Mouse (Mus musculus) forebrain, embryonic 13.5 days (tissue): ENCODE data around the gene Maml3. TPM values are rescaled to one million over a fixed set of nuclear protein-coding genes. Genes with fewer than 3 reads are reported as not detected.
A peak's percentile ranks its signal among the peaks of the same experiment; 100 is the strongest.

Source experiments
- ATAC-seq: fragments of 200-750 bp; cut with Nextera tagmentation; 2 replicates; pipeline ENCODE4 v1.8.0; 2017
- H3K27ac ChIP-seq: fragments of 300-500 bp; sonication (generic); 2 replicates; pipeline ENCODE4 v1.5.1; 2015; ENCODE audit warnings: inconsistent platforms, mild to moderate bottlenecking, moderate library complexity
- H3K27me3 ChIP-seq: fragments of 300-500 bp; sonication (generic); 2 replicates; pipeline ENCODE4 v1.6.1; 2015; ENCODE audit warnings: mild to moderate bottlenecking, inconsistent platforms
- H3K36me3 ChIP-seq: fragments of 300-500 bp; sonication (generic); 2 replicates; pipeline ENCODE4 v1.6.1; 2015; ENCODE audit warnings: mild to moderate bottlenecking, inconsistent platforms; ENCODE audit not compliant: poor library complexity, severe bottlenecking
- H3K4me1 ChIP-seq: fragments of 300-500 bp; sonication (generic); 2 replicates; pipeline ENCODE4 v1.6.1; 2015; ENCODE audit warnings: inconsistent platforms
- H3K4me2 ChIP-seq: fragments of 300-500 bp; sonication (generic); 2 replicates; pipeline ENCODE4 v1.6.1; 2015; ENCODE audit warnings: inconsistent platforms, mild to moderate bottlenecking, moderate library complexity
- H3K4me3 ChIP-seq: fragments of 300-500 bp; sonication (generic); 2 replicates; pipeline ENCODE4 v1.5.1; 2015; ENCODE audit warnings: mild to moderate bottlenecking, inconsistent platforms
- H3K9ac ChIP-seq: fragments of 300-500 bp; sonication (generic); 2 replicates; pipeline ENCODE4 v1.6.1; 2015; ENCODE audit warnings: mild to moderate bottlenecking, inconsistent platforms
- H3K9me3 ChIP-seq: fragments of 300-500 bp; sonication (generic); replicated peaks from 2 replicates; pipeline ENCODE4 v1.6.1; 2016; ENCODE audit warnings: inconsistent platforms
- WGBS: fragments of 180-500 bp; shearing (Covaris S2); methylation state at CpG from one replicate; pipeline ENCODE4 v1.1.7; 2015; 5-methylcytosine and 5-hydroxymethylcytosine counted together
- polyA plus RNA-seq: library from polyadenylated mRNA; unstranded; fragments of >200 nt; fragmentation: Nextera tagmentation; extraction: Ambion mirVana; gene quantifications from 2 replicates; pipeline ENCODE4 v1.2.1, GENCODE M21; 2015

The Maml3 gene
- polyA plus RNA-seq, 1 experiment from 2014 or later = 5.4 TPM

- H3K36me3 ChIP-seq = no peaks in the 10 kb centered on the region
- peaks cover 34% of the 10 kb centered on the region for H3K4me1 ChIP-seq
- WGBS = 54% methylated on average over 9 of the region's 9 CpGs
- H3K9me3 ChIP-seq = no peaks in the 10 kb centered on the region
- H3K9ac ChIP-seq = no peak overlapping the region
- no peaks in the 10 kb centered on the region for H3K27me3 ChIP-seq
- H3K4me3 ChIP-seq = no peak overlapping the region
- peak overlapping the region; percentile 83 for H3K27ac ChIP-seq
- H3K4me2 ChIP-seq = peak overlapping the region; percentile 29
- peak; percentile 51; the same call in 1 of the 2 replicates for ATAC-seq
Measured at GRCm38 (mm10) chr3:51963151-51963791, 141.6 kb downstream of the Maml3 start.

- H3K36me3 ChIP-seq = no peaks in the 10 kb centered on the region
- H3K4me2 ChIP-seq = no peak overlapping the region
- peaks cover 20% of the 10 kb centered on the region for H3K4me1 ChIP-seq
- no peaks in the 10 kb centered on the region for H3K27me3 ChIP-seq
- H3K9me3 ChIP-seq = no peaks in the 10 kb centered on the region
- WGBS = 90% methylated on average over 2 of the region's 2 CpGs
- ATAC-seq = no peak
- no peak overlapping the region for H3K27ac ChIP-seq
- H3K4me3 ChIP-seq = no peak overlapping the region
- no peak overlapping the region for H3K9ac ChIP-seq
Measured at GRCm38 (mm10) chr3:51958751-51959150, 146.1 kb downstream of the Maml3 start.

DNA sequence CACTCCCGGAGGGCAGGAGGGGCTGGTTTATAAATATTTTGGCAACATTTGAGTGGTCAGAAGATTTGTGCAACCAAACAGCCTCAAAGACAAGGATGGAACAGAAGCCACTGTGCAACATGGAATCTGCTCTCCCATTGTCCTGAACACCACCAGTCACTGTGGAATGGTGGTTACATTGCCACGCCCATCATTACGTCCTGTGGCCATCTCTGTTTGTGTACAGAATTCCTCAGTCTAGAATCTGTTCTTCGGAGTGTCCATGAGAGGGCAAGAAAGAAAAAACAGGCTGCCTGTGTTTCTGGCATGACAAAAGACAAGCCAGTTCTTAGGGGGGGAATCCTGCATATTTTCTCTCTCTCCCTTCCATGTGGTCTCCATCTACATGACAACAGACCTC is 150.4 kb downstream of the Maml3 start:
- Histone ChIP-seq H3K27ac (no peak overlapping the region), H3K9me3 (no peaks in the 10 kb centered on the region)
- 87% methylated on average over 4 of the region's 4 CpGs for WGBS

DNA sequence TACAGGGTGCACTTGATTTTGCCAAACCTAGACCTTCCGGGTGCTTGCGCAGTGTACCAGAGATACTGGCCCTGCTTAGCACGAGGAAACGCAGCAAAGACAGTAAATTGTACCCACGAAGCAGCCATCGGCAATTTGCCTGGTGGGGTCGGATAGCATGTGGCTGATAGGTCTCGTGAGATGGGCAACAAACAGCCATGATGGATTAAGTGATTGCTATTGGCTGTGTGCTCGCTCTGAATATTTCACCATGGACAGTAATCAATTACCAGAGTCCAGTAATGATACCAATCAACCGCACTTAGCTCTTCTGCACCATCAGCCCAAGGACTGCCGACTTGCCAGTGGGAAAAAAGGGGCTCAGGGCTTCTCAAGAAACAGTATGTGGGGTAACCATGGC is 150.9 kb downstream of the Maml3 start:
- Histone ChIP-seq H3K9ac (no peak overlapping the region), H3K4me2 (no peak overlapping the region), H3K27me3 (no peaks in the 10 kb centered on the region), H3K36me3 (no peaks in the 10 kb centered on the region), H3K4me3 (no peak overlapping the region), H3K9me3 (no peaks in the 10 kb centered on the region), H3K27ac (no peak overlapping the region), H3K4me1 (peaks cover 21% of the 10 kb centered on the region; the same call in 1 of the 2 replicates)
- no peak for ATAC-seq
- 85% methylated on average over 11 of the region's 11 CpGs for WGBS

More for the DNA sequence above, 150.4 kb downstream of the Maml3 start:
- Histone ChIP-seq H3K27me3 (no peaks in the 10 kb centered on the region), H3K9ac (no peak overlapping the region), H3K4me1 (peaks cover 21% of the 10 kb centered on the region; the same call in 1 of the 2 replicates), H3K36me3 (no peaks in the 10 kb centered on the region), H3K4me3 (no peak overlapping the region), H3K4me2 (no peak overlapping the region)
- no peak for ATAC-seq

DNA sequence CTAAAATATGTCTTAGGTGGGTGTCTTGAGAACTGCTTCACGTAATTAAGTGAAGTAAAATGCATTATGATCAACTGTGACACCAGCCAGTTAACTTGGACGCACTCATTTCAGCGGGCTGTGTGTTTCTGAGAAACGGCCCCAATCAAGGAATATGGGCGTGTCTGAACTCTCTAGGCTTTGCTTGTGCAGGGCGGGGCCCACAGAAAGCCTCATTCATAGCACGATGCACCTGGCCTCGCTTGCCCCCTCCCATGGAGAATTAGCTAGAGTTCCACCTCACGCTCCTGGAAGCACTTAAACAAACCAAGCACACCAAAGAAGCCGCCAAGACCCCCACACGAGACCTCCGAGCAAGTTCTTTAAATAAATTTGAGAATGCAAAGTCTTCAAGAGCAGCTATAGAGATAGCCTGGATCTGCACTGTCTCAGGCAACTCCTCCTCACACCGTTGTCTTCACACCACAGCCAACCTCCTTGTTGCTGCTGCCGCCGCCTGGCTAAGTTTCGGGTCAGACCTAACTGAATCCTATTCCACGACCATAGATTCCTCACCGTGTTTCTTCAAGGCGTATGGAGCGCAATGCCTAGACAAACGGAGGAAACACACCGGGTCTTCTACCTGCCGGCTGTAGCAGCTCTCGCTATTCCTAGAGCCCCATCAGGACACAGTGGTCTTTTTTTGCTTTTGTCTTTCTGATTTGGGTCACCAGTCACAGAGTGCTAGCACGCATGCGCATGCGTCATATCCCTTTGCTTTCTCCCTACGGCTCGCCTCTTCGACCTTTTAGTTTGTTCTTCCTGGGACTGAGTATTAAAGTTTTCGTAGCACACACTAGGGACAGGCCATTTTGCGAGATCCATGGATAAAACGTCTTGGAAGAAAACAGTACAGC is 151.9 kb downstream of the Maml3 start:
- no peak for ATAC-seq

DNA sequence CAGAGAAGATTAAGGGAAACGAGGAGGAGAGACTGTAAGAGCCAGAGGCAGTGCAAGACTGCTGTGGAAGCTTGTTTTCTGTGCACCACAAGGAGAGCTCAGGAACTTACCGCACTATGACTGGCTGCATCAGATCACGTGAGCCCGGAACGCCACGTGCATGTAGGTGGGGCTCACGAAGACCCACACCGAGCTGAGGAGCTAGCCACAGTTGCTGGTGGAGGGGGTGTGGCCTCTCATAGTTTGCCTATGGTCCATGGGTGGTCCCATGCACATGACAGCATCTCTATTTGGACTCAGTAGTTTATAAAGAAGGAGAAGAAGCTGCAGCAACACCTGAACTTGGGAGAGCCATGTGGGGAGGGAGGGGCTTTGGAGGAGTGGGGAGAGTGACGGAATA is 152.6 kb downstream of the Maml3 start:
- Histone ChIP-seq H3K4me2 (no peak overlapping the region), H3K9me3 (no peaks in the 10 kb centered on the region), H3K4me3 (no peak overlapping the region), H3K27ac (no peak overlapping the region; the same call in 1 of the 2 replicates), H3K9ac (no peak overlapping the region), H3K36me3 (no peaks in the 10 kb centered on the region), H3K27me3 (no peaks in the 10 kb centered on the region), H3K4me1 (peaks cover 21% of the 10 kb centered on the region; the same call in 1 of the 2 replicates)
- 88% methylated on average over 9 of the region's 9 CpGs for WGBS
- ATAC-seq = no peak

More for the DNA sequence above, 151.9 kb downstream of the Maml3 start:
- Histone ChIP-seq H3K27me3 (no peaks in the 10 kb centered on the region), H3K27ac (no peak overlapping the region), H3K9ac (no peak overlapping the region), H3K36me3 (no peaks in the 10 kb centered on the region), H3K4me2 (peak overlapping the region; percentile 25), H3K4me3 (no peak overlapping the region), H3K9me3 (no peaks in the 10 kb centered on the region), H3K4me1 (peaks cover 21% of the 10 kb centered on the region; the same call in 1 of the 2 replicates)
- 72% methylated on average over 33 of the region's 33 CpGs for WGBS

- Histone ChIP-seq H3K4me1 (peaks cover 18% of the 10 kb centered on the region; the same call in 1 of the 2 replicates), H3K9me3 (no peaks in the 10 kb centered on the region), H3K36me3 (no peaks in the 10 kb centered on the region), H3K27me3 (no peaks in the 10 kb centered on the region), H3K27ac (no peak overlapping the region), H3K9ac (no peak overlapping the region), H3K4me3 (no peak overlapping the region), H3K4me2 (no peak overlapping the region)
- WGBS = 91% methylated on average over 8 of the region's 8 CpGs
- ATAC-seq = no peak
Measured at GRCm38 (mm10) chr3:51949651-51950050, 155.2 kb downstream of the Maml3 start.

DNA sequence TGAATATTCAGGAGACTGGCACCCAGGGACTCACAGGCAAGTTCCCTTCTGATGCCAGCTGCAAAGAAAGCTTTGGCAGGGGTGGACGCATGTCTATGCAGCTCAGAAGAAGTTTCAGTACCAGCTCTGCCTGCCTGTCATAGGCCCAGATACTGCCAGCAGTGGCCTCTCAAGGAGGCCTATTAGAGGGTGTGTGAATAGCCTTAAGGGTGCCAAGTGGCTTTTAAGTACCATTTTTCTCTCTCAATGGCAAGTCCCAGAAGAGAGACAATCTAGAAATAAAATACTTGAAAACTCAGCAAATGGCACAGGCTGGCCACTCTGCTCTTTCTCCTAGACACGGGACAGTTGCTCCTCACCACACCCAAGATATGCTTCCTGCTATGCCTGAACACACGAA is 157.7 kb downstream of the Maml3 start:
- Histone ChIP-seq H3K9ac (no peak overlapping the region), H3K9me3 (no peaks in the 10 kb centered on the region), H3K4me1 (no peaks in the 10 kb centered on the region; the same call in 1 of the 2 replicates), H3K36me3 (no peaks in the 10 kb centered on the region), H3K27me3 (no peaks in the 10 kb centered on the region), H3K4me2 (no peak overlapping the region), H3K4me3 (no peak overlapping the region), H3K27ac (no peak overlapping the region)
- WGBS = 74% methylated on average over 3 of the region's 3 CpGs
- ATAC-seq = peak; percentile 38; the same call in 1 of the 2 replicates

DNA sequence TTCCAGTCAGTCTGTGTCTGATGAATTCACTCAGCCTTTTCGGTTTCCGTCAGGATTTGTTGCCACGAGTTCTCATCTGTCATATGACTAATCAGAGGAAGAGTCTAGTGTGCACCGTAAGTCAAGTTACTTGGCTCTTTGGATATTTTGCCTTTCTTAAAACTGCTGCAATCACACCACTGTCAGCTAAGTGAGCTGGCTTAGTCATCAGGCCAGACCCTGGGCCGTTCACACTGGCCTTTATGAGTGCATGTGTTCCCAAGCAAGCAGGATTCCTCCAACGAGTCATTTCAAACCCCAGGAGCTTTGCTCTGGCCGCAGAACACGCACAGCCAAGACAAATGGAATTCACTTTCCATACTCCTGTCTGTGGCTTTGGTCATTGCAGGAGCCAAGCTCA is 161.2 kb downstream of the Maml3 start:
- Histone ChIP-seq H3K9me3 (no peaks in the 10 kb centered on the region), H3K9ac (no peak overlapping the region), H3K4me3 (no peak overlapping the region), H3K4me2 (no peak overlapping the region), H3K27me3 (no peaks in the 10 kb centered on the region), H3K36me3 (no peaks in the 10 kb centered on the region), H3K4me1 (peaks cover 7% of the 10 kb centered on the region; the same call in 1 of the 2 replicates), H3K27ac (no peak overlapping the region)
- WGBS = 85% methylated on average over 8 of the region's 8 CpGs
- ATAC-seq = no peak

DNA sequence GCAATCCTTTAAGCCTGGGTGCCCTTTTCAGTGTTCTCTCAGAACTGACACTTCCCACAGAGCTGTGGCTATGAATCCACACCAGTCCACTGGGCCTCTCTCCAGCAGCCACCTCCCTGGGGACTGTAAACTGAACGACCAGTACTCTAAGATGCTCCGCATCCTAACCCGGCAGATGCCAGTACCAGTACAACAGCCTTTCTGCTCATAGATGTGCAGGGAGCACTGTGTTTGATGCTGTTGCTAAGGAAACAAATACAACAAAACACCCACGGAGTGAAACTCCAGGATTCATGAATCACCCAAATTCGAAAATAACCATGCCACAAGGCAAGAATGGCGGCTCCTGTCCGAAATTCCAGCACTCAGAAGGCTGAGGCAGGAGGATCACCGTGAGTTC is 163.1 kb downstream of the Maml3 start:
- H3K27me3 ChIP-seq = no peaks in the 10 kb centered on the region
- WGBS = 83% methylated on average over 8 of the region's 8 CpGs
- no peak for ATAC-seq
- H3K36me3 ChIP-seq = no peaks in the 10 kb centered on the region
- H3K27ac ChIP-seq = no peak overlapping the region
- no peaks in the 10 kb centered on the region for H3K9me3 ChIP-seq
- peaks cover 7% of the 10 kb centered on the region; the same call in 1 of the 2 replicates for H3K4me1 ChIP-seq
- H3K4me2 ChIP-seq = no peak overlapping the region
- no peak overlapping the region for H3K9ac ChIP-seq
- H3K4me3 ChIP-seq = no peak overlapping the region

GRCm38 (mm10) chr3:51939864-51940263 is 165.0 kb downstream of the Maml3 start:
- Histone ChIP-seq H3K36me3 (no peaks in the 10 kb centered on the region), H3K4me1 (peaks cover 7% of the 10 kb centered on the region; the same call in 1 of the 2 replicates), H3K27me3 (no peaks in the 10 kb centered on the region), H3K4me3 (no peak overlapping the region), H3K27ac (no peak overlapping the region), H3K9me3 (no peaks in the 10 kb centered on the region), H3K9ac (no peak overlapping the region), H3K4me2 (no peak overlapping the region)
- no peak for ATAC-seq
- 64% methylated on average over 7 of the region's 7 CpGs for WGBS

GRCm38 (mm10) chr3:51939054-51939453 is 165.8 kb downstream of the Maml3 start:
- no peak for ATAC-seq
- WGBS = 77% methylated on average over 5 of the region's 5 CpGs
- Histone ChIP-seq H3K27me3 (no peaks in the 10 kb centered on the region), H3K36me3 (no peaks in the 10 kb centered on the region), H3K9me3 (no peaks in the 10 kb centered on the region), H3K9ac (no peak overlapping the region), H3K4me2 (no peak overlapping the region), H3K27ac (no peak overlapping the region), H3K4me1 (peaks cover 7% of the 10 kb centered on the region; the same call in 1 of the 2 replicates), H3K4me3 (no peak overlapping the region)
